Mouse (Mus musculus): ENCODE measurements at regions not wholly inside any gene's neighbourhood (a gene's known extent, or its start where the extent isn't known, plus 50 kb on each side); places are given as distances from the start of the nearest gene placed in this dataset.

GRCm38 (mm10) chr5:99153269-99153850 lies 116.2 kb upstream of the Prkg2 start:
- H3K27me3 ChIP-seq (ENCODE audit: control insufficient read depth in 1 of 2, insufficient read depth in 2 of 2, low read length in 2 of 2): no peaks in the 10 kb centered on the region
- H3K9ac ChIP-seq (ENCODE audit: control insufficient read depth, low read depth, low read length, poor library complexity, severe bottlenecking): no peak overlapping the region
- no peaks in the 10 kb centered on the region for H3K9me3 ChIP-seq (replicated peaks; ENCODE audit: insufficient read depth, low read length)
- no peak overlapping the region for H3K27ac ChIP-seq (ENCODE audit: control insufficient read depth, low read depth, low read length)
- no peak overlapping the region for H3K4me3 ChIP-seq (ENCODE audit: control insufficient read depth in 1 of 2, insufficient read depth in 1 of 2, low read depth in 2 of 2, low read length in 2 of 2)
- H3K36me3 ChIP-seq (ENCODE audit: control insufficient read depth in 1 of 2, insufficient read depth in 2 of 2, low read length in 2 of 2): no peaks in the 10 kb centered on the region
- no peaks in the 10 kb centered on the region for H3K4me1 ChIP-seq (ENCODE audit: control insufficient read depth in 1 of 2, insufficient read depth in 2 of 2, low read length in 2 of 2)
- DNase-seq (ENCODE audit: low read depth, low spot score): no peak
- TF ChIP-seq ZKSCAN1 (IDR thresholded peaks at IDR 0.05; ENCODE audit: low read depth, low read length): no peak
- no peak for TF ChIP-seq MAFK (IDR thresholded peaks at IDR 0.05; ENCODE audit: borderline replicate concordance, low read depth, low read length)
- TF ChIP-seq CHD1 (IDR thresholded peaks at IDR 0.05; ENCODE audit: low read depth, low read length): no peak
- TF ChIP-seq GATA1 (IDR thresholded peaks at IDR 0.05; ENCODE audit: low read depth, low read length): no peak
- TF ChIP-seq BHLHE40 (IDR thresholded peaks at IDR 0.05; ENCODE audit: borderline replicate concordance, low read depth, low read length): no peak
- no peak for TF ChIP-seq MEF2A (IDR thresholded peaks at IDR 0.05; ENCODE audit: extremely low read depth, insufficient replicate concordance, low read depth, low read length, poor library complexity, severe bottlenecking)
- no peak for TF ChIP-seq USF2 (IDR thresholded peaks at IDR 0.05; ENCODE audit: borderline replicate concordance in 1 of 2, insufficient read depth in 1 of 2, low read depth in 1 of 2, low read length in 2 of 2)
- TF ChIP-seq E2F4 (IDR thresholded peaks at IDR 0.05; ENCODE audit: borderline replicate concordance, low read depth, low read length): no peak
- no peak for TF ChIP-seq CTCF (IDR thresholded peaks at IDR 0.05 in 2 of 3, conservative IDR thresholded peaks at IDR 0.05 in 1 of 3; ENCODE audit: control insufficient read depth in 1 of 3, insufficient read depth in 1 of 3, low read depth in 2 of 3, low read length in 3 of 3, poor library complexity in 1 of 3, severe bottlenecking in 1 of 3)
- TF ChIP-seq ZC3H11A (IDR thresholded peaks at IDR 0.05; ENCODE audit: low read depth, low read length): no peak
- no peak for TF ChIP-seq MYC (IDR thresholded peaks at IDR 0.05; ENCODE audit: low read depth, low read length)
- TF ChIP-seq ELF1 (IDR thresholded peaks at IDR 0.05; ENCODE audit: low read depth, low read length): no peak
- no peak for TF ChIP-seq EP300 (IDR thresholded peaks at IDR 0.05; ENCODE audit: low read depth in 1 of 2, low read length in 2 of 2)
- no peak for TF ChIP-seq ZMIZ1 (IDR thresholded peaks at IDR 0.05; ENCODE audit: low read depth, low read length)
- no peak for TF ChIP-seq USF1 (IDR thresholded peaks at IDR 0.05; ENCODE audit: low read depth, low read length)
- H3K79me2 ChIP-seq (ENCODE audit: control insufficient read depth, insufficient read depth, low read length, poor library complexity): no peaks in the 10 kb centered on the region

GRCm38 (mm10) chr5:99152299-99152698 lies 115.1 kb upstream of the Prkg2 start:
- Histone ChIP-seq H3K9ac (ENCODE audit: control insufficient read depth, low read depth, low read length, poor library complexity, severe bottlenecking) (no peak overlapping the region), H3K27me3 (ENCODE audit: control insufficient read depth in 1 of 2, insufficient read depth in 2 of 2, low read length in 2 of 2) (no peaks in the 10 kb centered on the region), H3K4me3 (ENCODE audit: control insufficient read depth in 1 of 2, insufficient read depth in 1 of 2, low read depth in 2 of 2, low read length in 2 of 2) (no peak overlapping the region), H3K36me3 (ENCODE audit: control insufficient read depth in 1 of 2, insufficient read depth in 2 of 2, low read length in 2 of 2) (no peaks in the 10 kb centered on the region), H3K9me3 (replicated peaks; ENCODE audit: insufficient read depth, low read length) (no peaks in the 10 kb centered on the region), H3K79me2 (ENCODE audit: control insufficient read depth, insufficient read depth, low read length, poor library complexity) (no peaks in the 10 kb centered on the region), H3K27ac (ENCODE audit: control insufficient read depth, low read depth, low read length) (no peak overlapping the region), H3K4me1 (ENCODE audit: control insufficient read depth in 1 of 2, insufficient read depth in 2 of 2, low read length in 2 of 2) (no peaks in the 10 kb centered on the region)
- TF ChIP-seq POLR2AphosphoS5 (IDR thresholded peaks at IDR 0.05; ENCODE audit: borderline replicate concordance, low read depth, low read length): no peak
- no peak for TF ChIP-seq NELFE (IDR thresholded peaks at IDR 0.05; ENCODE audit: low read depth, low read length)
- TF ChIP-seq GABPA (IDR thresholded peaks at IDR 0.05; ENCODE audit: low read depth, low read length): no peak
- TF ChIP-seq TCF12 (IDR thresholded peaks at IDR 0.05; ENCODE audit: low read depth, low read length): no peak
- TF ChIP-seq POLR2A (IDR thresholded peaks at IDR 0.05; ENCODE audit: control insufficient read depth in 1 of 2, insufficient read depth in 1 of 2, low read depth in 1 of 2, low read length in 2 of 2, poor library complexity in 1 of 2): no peak
- no peak for TF ChIP-seq CHD1 (IDR thresholded peaks at IDR 0.05; ENCODE audit: low read depth, low read length)
- DNase-seq (ENCODE audit: low read depth, low spot score): no peak
